Mouse (Mus musculus): ENCODE measurements at regions not wholly inside any gene's neighbourhood (a gene's known extent, or its start where the extent isn't known, plus 50 kb on each side); places are given as distances from the start of the nearest gene placed in this dataset.

- no peak for DNase-seq
These were observed 534.7 kb downstream of the Zfp619 start for GRCm38 (mm10) chr7:40052255-40052654.

- DNase-seq = no peak
These were observed 541.3 kb downstream of the Zfp619 start for GRCm38 (mm10) chr7:40058836-40059235.

GRCm38 (mm10) chr7:40064631-40065030, 547.1 kb downstream of the Zfp619 start:
- DNase-seq = no peak

GRCm38 (mm10) chr7:40065526-40065925, 548.0 kb downstream of the Zfp619 start:
- DNase-seq = no peak

GRCm38 (mm10) chr7:40067378-40067777, 549.8 kb downstream of the Zfp619 start:
- no peak for DNase-seq

- DNase-seq = no peak
These were observed 553.7 kb downstream of the Zfp619 start for GRCm38 (mm10) chr7:40071313-40071712.

GRCm38 (mm10) chr7:40072478-40072877, 554.9 kb downstream of the Zfp619 start:
- no peak for DNase-seq

GRCm38 (mm10) chr7:40086236-40086635, 568.7 kb downstream of the Zfp619 start:
- DNase-seq = peak; percentile 8

GRCm38 (mm10) chr7:40097094-40097493, 579.5 kb downstream of the Zfp619 start:
- DNase-seq = no peak

- DNase-seq = no peak
These were observed 585.7 kb downstream of the Zfp619 start for GRCm38 (mm10) chr7:40103057-40103945.

GRCm38 (mm10) chr7:40142906-40143305, 625.3 kb downstream of the Zfp619 start:
- no peak for DNase-seq

GRCm38 (mm10) chr7:40144431-40144830, 626.9 kb downstream of the Zfp619 start:
- DNase-seq = no peak

GRCm38 (mm10) chr7:40177570-40177969, 660.0 kb downstream of the Zfp619 start:
- DNase-seq = no peak

GRCm38 (mm10) chr7:40195366-40195765, 677.8 kb downstream of the Zfp619 start:
- no peak for DNase-seq

- no peak for DNase-seq
These were observed 685.0 kb downstream of the Zfp619 start for GRCm38 (mm10) chr7:40202615-40203014.

GRCm38 (mm10) chr7:40211956-40212355, 686.2 kb upstream of the Vstm2b start:
- DNase-seq = no peak

GRCm38 (mm10) chr7:40212576-40212975, 685.6 kb upstream of the Vstm2b start:
- DNase-seq = no peak

- no peak for DNase-seq
These were observed 684.5 kb upstream of the Vstm2b start for GRCm38 (mm10) chr7:40213646-40214045.

- DNase-seq = no peak
These were observed 683.7 kb upstream of the Vstm2b start for GRCm38 (mm10) chr7:40214395-40214794.

- DNase-seq = no peak
These were observed 682.9 kb upstream of the Vstm2b start for GRCm38 (mm10) chr7:40215271-40215670.

- no peak for DNase-seq
These were observed 677.6 kb upstream of the Vstm2b start for GRCm38 (mm10) chr7:40220549-40220948.

GRCm38 (mm10) chr7:40245188-40245587, 652.9 kb upstream of the Vstm2b start:
- DNase-seq = no peak

- DNase-seq = no peak
These were observed 649.6 kb upstream of the Vstm2b start for GRCm38 (mm10) chr7:40248521-40248920.

GRCm38 (mm10) chr7:40253486-40253885, 644.6 kb upstream of the Vstm2b start:
- DNase-seq = no peak
